Mouse (Mus musculus) intestine, embryonic 14.5 days (tissue): Measurements from ENCODE around the gene Zgpat. TPM values are rescaled to one million over a fixed set of nuclear protein-coding genes. Genes with fewer than 3 reads are reported as not detected.

ENCODE experiments used
- polyA plus RNA-seq: library from polyadenylated mRNA; unstranded; fragments of >200 nt; fragmentation: Nextera tagmentation; extraction: Ambion mirVana; gene quantifications from 2 replicates; pipeline ENCODE4 v1.2.1, GENCODE M21; 2014

Gene Zgpat
- polyA plus RNA-seq, 1 experiment from 2014 or later = 34.4 TPM

Other genes starting within 250 kb of the Zgpat start
- 2.0 and 2.4 TPM in 2 replicates for gene Kcnq2, start 229.6 kb upstream of the Zgpat start, polyA plus RNA-seq
- gene Eef1a2, start 207.9 kb upstream of the Zgpat start, polyA plus RNA-seq = 0.32 and 0.36 TPM in 2 replicates
- 350 and 369 TPM in 2 replicates for gene Ppdpf, start 177.7 kb upstream of the Zgpat start, polyA plus RNA-seq
- not detected in 2 replicates for gene Ptk6, start 162.1 kb upstream of the Zgpat start, polyA plus RNA-seq
- 0.09 TPM in 1 of 2 replicates, not detected in the other for gene Srms, start 151.7 kb upstream of the Zgpat start, polyA plus RNA-seq
- gene Fndc11, start 144.9 kb upstream of the Zgpat start, polyA plus RNA-seq = not detected in 2 replicates
- 2.6 and 2.8 TPM in 2 replicates for gene Helz2, start 122.9 kb upstream of the Zgpat start, polyA plus RNA-seq
- 16.4 and 16.6 TPM in 2 replicates for gene Gmeb2, start 76.9 kb upstream of the Zgpat start, polyA plus RNA-seq
- gene Stmn3, start 50.4 kb upstream of the Zgpat start, polyA plus RNA-seq = 56.5 and 63.9 TPM in 2 replicates
- 53.7 and 57.1 TPM in 2 replicates for gene Rtel1, start 45.2 kb upstream of the Zgpat start, polyA plus RNA-seq
- gene Arfrp1, start 476 bp downstream of the Zgpat start, polyA plus RNA-seq = 50.3 and 52.6 TPM in 2 replicates
- gene Lime1, start 15.2 kb downstream of the Zgpat start, polyA plus RNA-seq = 20.5 and 22.2 TPM in 2 replicates
- 9.1 and 11.1 TPM in 2 replicates for gene Zbtb46, start 94.5 kb downstream of the Zgpat start, polyA plus RNA-seq
- 0.14 and 0.36 TPM in 2 replicates for gene Abhd16b, start 128.3 kb downstream of the Zgpat start, polyA plus RNA-seq
- 152 and 172 TPM in 2 replicates for gene Tpd52l2, start 132.2 kb downstream of the Zgpat start, polyA plus RNA-seq
- 79.4 and 79.8 TPM in 2 replicates for gene Dnajc5, start 155.6 kb downstream of the Zgpat start, polyA plus RNA-seq
- gene Uckl1, start 220.0 kb downstream of the Zgpat start, polyA plus RNA-seq = 62.8 and 65.1 TPM in 2 replicates
- 53.6 and 59.9 TPM in 2 replicates for gene Prpf6, start 226.9 kb downstream of the Zgpat start, polyA plus RNA-seq
- gene Zfp512b, start 227.9 kb downstream of the Zgpat start, polyA plus RNA-seq = 35.0 TPM in 2 replicates
- 25.4 and 26.4 TPM in 2 replicates for gene Samd10, start 234.3 kb downstream of the Zgpat start, polyA plus RNA-seq